Mouse (Mus musculus) neural tube, embryonic 14.5 days (tissue): Measurements from ENCODE around the gene Kcnq1. TPM values are rescaled to one million over a fixed set of nuclear protein-coding genes. Genes with fewer than 3 reads are reported as not detected.

Experiments used
- ATAC-seq: fragments of 200-750 bp; cut with Nextera tagmentation; 2 replicates; pipeline ENCODE4 v1.8.0; 2017; ENCODE audit warnings: low read depth, mild to moderate bottlenecking, moderate TSS enrichment, moderate library complexity
- H3K27ac ChIP-seq: fragments of 300-500 bp; sonication (generic); 2 replicates; pipeline ENCODE4 v1.5.1; 2014; ENCODE audit warnings: low read depth, mild to moderate bottlenecking, control low read depth, low read length, moderate library complexity, mixed read lengths
- H3K27me3 ChIP-seq: fragments of 300-500 bp; sonication (generic); 2 replicates; pipeline ENCODE4 v1.6.1; 2014; ENCODE audit warnings: low read length; ENCODE audit not compliant: control insufficient read depth, insufficient read depth
- H3K36me3 ChIP-seq: fragments of 300-500 bp; sonication (generic); 2 replicates; pipeline ENCODE4 v1.6.1; 2014; ENCODE audit warnings: low read length, mixed read lengths; ENCODE audit not compliant: control insufficient read depth, insufficient read depth
- H3K4me1 ChIP-seq: fragments of 300-500 bp; sonication (generic); 2 replicates; pipeline ENCODE4 v1.6.1; 2014; ENCODE audit warnings: low read length; ENCODE audit not compliant: control insufficient read depth, insufficient read depth
- H3K4me2 ChIP-seq: fragments of 300-500 bp; sonication (generic); 2 replicates; pipeline ENCODE4 v1.6.1; 2014; ENCODE audit warnings: mild to moderate bottlenecking, low read depth, low read length, control low read depth
- H3K4me3 ChIP-seq: fragments of 300-500 bp; sonication (generic); 2 replicates; pipeline ENCODE4 v1.5.1; 2014; ENCODE audit warnings: low read depth, low read length, control low read depth, mixed read lengths
- H3K9ac ChIP-seq: fragments of 300-500 bp; sonication (generic); replicated peaks from 2 replicates; pipeline ENCODE4 v1.6.1; 2014; ENCODE audit warnings: low read depth, mild to moderate bottlenecking, control low read depth, low read length, mixed read lengths
- H3K9me3 ChIP-seq: fragments of 300-500 bp; sonication (generic); 2 replicates; pipeline ENCODE4 v1.6.1; 2016; ENCODE audit warnings: low read length; ENCODE audit not compliant: control insufficient read depth
- whole genome bisulfite sequencing: fragments of 180-500 bp; shearing (Covaris S2); extraction: QIAGEN DNeasy Blood & Tissue Kit; methylation state at CpG from one replicate; pipeline ENCODE4 v1.1.7; 2014; 5-methylcytosine and 5-hydroxymethylcytosine counted together
- polyA plus RNA-seq: library from polyadenylated mRNA; unstranded; fragments of >200 nt; fragmentation: Nextera tagmentation; extraction: Ambion mirVana; gene quantifications from 2 replicates; pipeline ENCODE4 v1.2.1, GENCODE M21; 2014

Gene Kcnq1
- polyA plus RNA-seq, 1 experiment from 2014 or later = 2.4 TPM

GRCm38 (mm10) chr7:143174633-143175032, 68.5 kb downstream of the Kcnq1 start:
- Histone ChIP-seq H3K27ac (no peak overlapping the region), H3K27me3 (no peaks in the 10 kb centered on the region), H3K36me3 (no peaks in the 10 kb centered on the region), H3K9me3 (no peaks in the 10 kb centered on the region), H3K4me3 (no peak overlapping the region), H3K4me1 (no peaks in the 10 kb centered on the region), H3K9ac (no peak overlapping the region), H3K4me2 (no peak overlapping the region)
- 24% methylated on average over 6 of the region's 6 CpGs for WGBS
- peak; percentile 44; the same call in 1 of the 2 replicates for ATAC-seq

GRCm38 (mm10) chr7:143178831-143179230, 72.7 kb downstream of the Kcnq1 start:
- Histone ChIP-seq H3K27me3 (no peaks in the 10 kb centered on the region), H3K36me3 (no peaks in the 10 kb centered on the region), H3K4me3 (no peak overlapping the region), H3K9me3 (no peaks in the 10 kb centered on the region), H3K27ac (no peak overlapping the region), H3K9ac (no peak overlapping the region), H3K4me1 (no peaks in the 10 kb centered on the region), H3K4me2 (no peak overlapping the region)
- ATAC-seq = no peak
- 16% methylated on average over 2 of the region's 2 CpGs for WGBS

DNA sequence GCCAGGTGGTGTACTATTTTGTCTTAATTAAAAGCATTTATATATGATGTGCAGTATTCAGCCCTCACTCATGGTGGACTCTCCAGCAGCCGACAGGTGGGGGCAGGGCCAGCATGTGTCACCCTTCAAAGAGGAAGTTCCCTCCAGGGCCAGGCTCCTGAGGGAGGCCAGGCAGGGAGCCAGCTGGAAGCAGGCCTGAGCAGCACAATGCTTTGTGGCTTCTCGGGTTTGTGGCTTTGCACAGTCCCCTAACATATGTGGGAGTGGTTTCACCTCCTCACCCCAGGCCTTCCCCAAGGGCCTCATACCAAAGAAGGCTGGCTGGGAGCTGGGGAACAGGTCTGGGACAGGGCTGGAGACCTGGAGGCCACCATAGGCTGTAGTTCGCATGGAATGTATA, 74.6 kb downstream of the Kcnq1 start:
- peak; percentile 51; the same call in 1 of the 2 replicates for ATAC-seq
- Histone ChIP-seq H3K4me1 (no peaks in the 10 kb centered on the region), H3K4me3 (no peak overlapping the region), H3K9me3 (no peaks in the 10 kb centered on the region), H3K36me3 (no peaks in the 10 kb centered on the region), H3K27me3 (no peaks in the 10 kb centered on the region), H3K27ac (no peak overlapping the region), H3K9ac (no peak overlapping the region), H3K4me2 (no peak overlapping the region)
- WGBS = 47% methylated on average over 3 of the region's 3 CpGs

GRCm38 (mm10) chr7:143181311-143181710, 75.1 kb downstream of the Kcnq1 start:
- Histone ChIP-seq H3K27me3 (no peaks in the 10 kb centered on the region), H3K27ac (no peak overlapping the region), H3K4me3 (no peak overlapping the region), H3K9me3 (no peaks in the 10 kb centered on the region), H3K4me1 (no peaks in the 10 kb centered on the region), H3K9ac (no peak overlapping the region), H3K4me2 (no peak overlapping the region), H3K36me3 (no peaks in the 10 kb centered on the region)
- ATAC-seq = no peak
- WGBS = 89% methylated on average over 4 of the region's 4 CpGs

GRCm38 (mm10) chr7:143185506-143185905, 79.3 kb downstream of the Kcnq1 start:
- H3K9ac ChIP-seq = no peak overlapping the region
- 81% methylated on average over 6 of the region's 6 CpGs for WGBS
- no peak overlapping the region for H3K4me3 ChIP-seq
- H3K27me3 ChIP-seq = no peaks in the 10 kb centered on the region
- no peaks in the 10 kb centered on the region for H3K36me3 ChIP-seq
- H3K4me1 ChIP-seq = no peaks in the 10 kb centered on the region
- no peak overlapping the region for H3K4me2 ChIP-seq
- ATAC-seq = no peak
- no peak overlapping the region for H3K27ac ChIP-seq
- H3K9me3 ChIP-seq = no peaks in the 10 kb centered on the region

DNA sequence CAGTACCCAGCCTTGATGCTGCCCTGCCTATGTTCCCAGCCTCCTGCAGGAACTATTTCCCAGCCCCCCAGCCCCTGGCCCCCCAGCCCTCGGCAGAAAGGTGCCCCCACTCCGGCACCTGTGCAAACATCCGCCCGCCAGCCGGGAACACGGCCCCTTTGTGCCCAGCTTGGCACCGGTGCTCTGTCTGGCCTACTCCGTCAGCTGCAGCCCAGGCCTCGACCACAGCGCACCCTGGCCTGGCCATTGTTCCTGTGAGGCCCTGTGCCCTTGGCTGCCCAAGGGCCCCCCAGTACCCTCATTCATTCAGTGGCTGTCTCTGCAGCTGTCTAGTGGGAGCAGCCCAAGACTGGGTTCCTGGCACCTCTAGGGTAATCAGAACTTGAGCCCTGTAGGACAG, 80.2 kb downstream of the Kcnq1 start:
- Histone ChIP-seq H3K9me3 (no peaks in the 10 kb centered on the region), H3K4me2 (no peak overlapping the region), H3K4me1 (no peaks in the 10 kb centered on the region), H3K9ac (no peak overlapping the region), H3K36me3 (no peaks in the 10 kb centered on the region), H3K27me3 (no peaks in the 10 kb centered on the region), H3K27ac (no peak overlapping the region), H3K4me3 (no peak overlapping the region)
- ATAC-seq = no peak
- WGBS = 67% methylated on average over 10 of the region's 10 CpGs

- Histone ChIP-seq H3K9me3 (no peaks in the 10 kb centered on the region), H3K4me2 (no peak overlapping the region), H3K4me1 (no peaks in the 10 kb centered on the region), H3K27me3 (no peaks in the 10 kb centered on the region), H3K36me3 (no peaks in the 10 kb centered on the region), H3K27ac (no peak overlapping the region), H3K9ac (no peak overlapping the region), H3K4me3 (no peak overlapping the region)
- WGBS = 92% methylated on average over 3 of the region's 3 CpGs
- ATAC-seq = no peak
These were observed 81.0 kb downstream of the Kcnq1 start for GRCm38 (mm10) chr7:143187181-143187580.

- no peak overlapping the region for H3K27ac ChIP-seq
- H3K27me3 ChIP-seq = no peaks in the 10 kb centered on the region
- H3K4me2 ChIP-seq = no peak overlapping the region
- H3K4me3 ChIP-seq = no peak overlapping the region
- ATAC-seq = no peak
- H3K9ac ChIP-seq = no peak overlapping the region
- H3K36me3 ChIP-seq = no peaks in the 10 kb centered on the region
- no peaks in the 10 kb centered on the region for H3K9me3 ChIP-seq
- 83% methylated on average over 2 of the region's 2 CpGs for WGBS
- no peaks in the 10 kb centered on the region for H3K4me1 ChIP-seq
These were observed 82.4 kb downstream of the Kcnq1 start for GRCm38 (mm10) chr7:143188589-143188988.

GRCm38 (mm10) chr7:143189965-143190722, 84.0 kb downstream of the Kcnq1 start:
- no peak overlapping the region for H3K4me3 ChIP-seq
- ATAC-seq = no peak
- H3K27ac ChIP-seq = no peak overlapping the region
- H3K36me3 ChIP-seq = no peaks in the 10 kb centered on the region
- no peaks in the 10 kb centered on the region for H3K9me3 ChIP-seq
- H3K4me1 ChIP-seq = no peaks in the 10 kb centered on the region
- H3K27me3 ChIP-seq = no peaks in the 10 kb centered on the region
- no peak overlapping the region for H3K4me2 ChIP-seq
- H3K9ac ChIP-seq = no peak overlapping the region
- 95% methylated on average over 3 of the region's 3 CpGs for WGBS
